Mouse (Mus musculus): ENCODE data around the gene Tmem106a.
"Not testable (repeated sequence)": the region's sequence is repeated elsewhere in the genome, so short reads cannot be mapped to it uniquely, and the experiment has no call there.

Tmem106a gene

DNA sequence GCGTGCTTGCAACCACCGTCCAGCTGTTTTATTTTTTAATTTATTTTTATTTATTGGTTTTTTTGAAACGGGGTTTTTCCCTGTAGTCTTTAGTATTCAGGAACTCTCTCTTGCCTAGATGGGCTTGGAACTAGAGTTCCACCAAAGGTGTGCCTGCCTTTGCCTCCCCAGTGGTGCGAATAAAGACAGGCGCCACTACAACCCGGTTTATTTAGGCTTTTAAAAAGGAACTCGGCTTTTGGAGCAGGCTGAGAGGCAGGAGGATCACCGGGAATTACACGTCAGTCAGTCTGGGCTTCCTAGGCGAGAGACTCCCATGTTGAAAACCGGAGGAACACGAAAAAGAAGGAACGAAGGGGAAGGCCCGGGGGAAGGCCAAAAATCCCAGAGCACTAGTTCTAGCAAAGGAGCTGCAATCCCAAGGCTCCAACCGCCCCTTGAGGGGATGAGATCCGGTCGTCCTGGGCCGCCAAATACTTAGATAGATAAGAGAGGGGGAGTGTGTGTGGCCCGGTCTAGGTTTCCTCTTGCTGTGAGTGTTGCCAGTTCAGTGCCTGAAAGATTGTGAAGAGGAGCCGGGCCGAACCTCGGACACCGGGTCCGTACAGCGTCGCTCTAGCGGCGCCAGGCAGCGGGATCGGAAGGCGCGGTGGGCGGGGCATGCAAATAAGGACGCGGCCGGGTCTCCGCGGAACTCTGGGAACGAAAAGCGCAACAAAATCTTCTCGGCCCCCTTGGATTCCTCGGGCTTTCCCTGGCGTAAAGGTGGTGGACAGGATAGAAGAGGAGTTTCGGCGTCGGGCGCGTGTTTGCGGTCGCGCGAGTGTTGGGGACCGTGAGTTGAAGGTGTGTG lies 59.0 kb downstream of the Tmem106a start:
- not testable (repeated sequence) for DNase-seq (ENCODE audit: low read depth)

All from c-Kit-positive CD71-negative TER-119-negative erythroid progenitor cells, embryonic 14.5 days (primary cell).